Mouse (Mus musculus) olfactory bulb, adult 2 months (tissue): ENCODE data around the gene Lmf1.

ENCODE experiments used
- CTCF ChIP-seq: fragments of 200-500 bp; IDR thresholded peaks from 2 replicates; pipeline ENCODE4 v1.5.1; 2012; ENCODE audit warnings: low read depth, mild to moderate bottlenecking, low read length, moderate library complexity; ENCODE audit not compliant: insufficient read depth
- POLR2A ChIP-seq: fragments of 200-500 bp; IDR thresholded peaks from 2 replicates; pipeline ENCODE4 v1.6.1; 2012; ENCODE audit warnings: mild to moderate bottlenecking, low read depth, low read length, moderate library complexity; ENCODE audit not compliant: insufficient read depth

GRCm38 (mm10) chr17:25656826-25657189, 77.9 kb downstream of the Lmf1 start:
- TF ChIP-seq CTCF (no peak), POLR2A (no peak)
